Mouse (Mus musculus) thymus, postnatal 36 days (tissue): Measurements from ENCODE around the gene Mrpl33.
A peak's percentile ranks its signal among the peaks of the same experiment; 100 is the strongest.

Experiments used
- DNase-seq, 2 experiments: peaks; one replicate each; pipeline ENCODE4 v3.0.0; 2022; ENCODE audit warnings: mixed read lengths in 2 of 2

The Mrpl33 gene

GRCm38 (mm10) chr5:31699397-31699796 is 102.7 kb downstream of the Mrpl33 start:
- no peak for DNase-seq

- DNase-seq: no peak
These were observed 108.2 kb downstream of the Mrpl33 start for GRCm38 (mm10) chr5:31704971-31705370.

GRCm38 (mm10) chr5:31706826-31707225 is 110.1 kb downstream of the Mrpl33 start:
- no peak for DNase-seq

- peak; percentile 10 to 20 for DNase-seq
These were observed 112.7 kb downstream of the Mrpl33 start for GRCm38 (mm10) chr5:31709389-31709788.

GRCm38 (mm10) chr5:31713280-31713711 is 116.6 kb downstream of the Mrpl33 start:
- no peak for DNase-seq

GRCm38 (mm10) chr5:31713841-31714264 is 117.1 kb downstream of the Mrpl33 start:
- DNase-seq: no peak
